In the genomic region with DNA sequence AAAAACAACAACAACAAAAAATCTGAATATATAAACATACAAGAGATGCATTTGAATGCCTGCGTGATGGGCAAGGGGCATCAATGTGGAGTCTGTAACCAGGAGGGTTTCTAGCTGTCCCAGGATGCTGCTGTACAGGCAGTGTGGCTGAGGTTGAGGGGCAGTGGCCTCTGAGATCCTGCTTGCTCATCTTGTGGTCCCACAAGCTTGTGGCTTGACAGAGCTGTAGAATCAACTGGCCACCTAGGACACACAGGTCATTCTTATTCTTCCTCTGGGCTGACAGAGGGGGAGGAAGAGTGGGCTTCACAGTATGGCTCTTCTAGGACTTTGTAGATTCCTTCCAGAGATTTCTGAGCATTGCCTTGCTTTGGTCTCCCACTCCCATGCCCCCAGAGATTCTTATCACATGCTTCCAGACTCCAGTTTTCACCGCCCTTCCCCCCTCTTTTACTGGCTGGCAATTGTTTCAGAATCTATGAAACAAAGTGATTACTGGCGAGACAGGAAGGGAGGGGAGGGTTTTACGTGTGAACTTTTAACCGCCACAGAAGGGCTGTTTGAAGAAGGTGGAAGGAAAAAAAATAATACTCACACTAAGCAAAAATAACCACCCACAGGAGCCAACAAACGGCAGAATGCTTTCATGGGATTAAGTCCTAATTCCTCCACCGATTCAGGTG, we compare ENCODE assay signal across 10 mouse cellular contexts.
DNase-seq lines count a peak whose midpoint lies in the region; ATAC-seq lines count a peak whose summit lies in the region.
"Had no signal": no experiment of that assay in that cellular context is flagged by ENCODE, and none has a peak within 500 bp of the region (broad histone marks: within the 10 kb centered on the region; RNA-seq: fewer than 3 reads in every experiment).

No protein-coding gene starts in this region.

- H3K27me3 ChIP-seq in kidney, embryonic 15.5 days = no peaks in the 10 kb centered on the region
- H3K27me3 ChIP-seq in intestine, embryonic 15.5 days (replicated peaks) = no peaks in the 10 kb centered on the region

- H3K36me3 ChIP-seq in kidney, embryonic 15.5 days = no peaks in the 10 kb centered on the region
- H3K36me3 ChIP-seq in intestine, embryonic 15.5 days = no peaks in the 10 kb centered on the region
- H3K36me3 ChIP-seq: hindbrain, embryonic 10.5 days had no signal

- H3K4me1 ChIP-seq in kidney, embryonic 15.5 days = peaks cover 10% of the 10 kb centered on the region; the same call in 1 of the 2 replicates
- no peaks in the 10 kb centered on the region for H3K4me1 ChIP-seq in intestine, embryonic 15.5 days (replicated peaks)

- ATAC-seq in kidney, embryonic 15.5 days (replicated peaks; ENCODE audit: low FRiP score) = no peak
- no peak for ATAC-seq in intestine, embryonic 15.5 days

- DNase-seq in kidney, adult 8-10 months = no peak
- DNase-seq in T-cell, adult 2 months (ENCODE audit: low spot score) = peak; percentile 65
- peak; percentile 55 to 64 for DNase-seq in natural killer cell, adult 2 months (ENCODE audit: low spot score in 2 of 2)
- no peak for DNase-seq in adrenal gland, postnatal 25 days
- DNase-seq in right cerebral cortex, adult 2 months (ENCODE audit: low spot score in 2 of 2) = no peak
- DNase-seq in layer of hippocampus, postnatal 25 days (ENCODE audit: extremely low spot score in 1 of 2, low spot score in 1 of 2) = no peak
- DNase-seq: cerebellum, postnatal 36 days had no signal

- 36% methylated on average over 7 of the region's 7 CpGs for WGBS in kidney, embryonic 15.5 days
- WGBS in intestine, embryonic 15.5 days = 37% methylated on average over 7 of the region's 7 CpGs

- H3K9ac ChIP-seq in kidney, embryonic 15.5 days = no peak overlapping the region
- no peak overlapping the region for H3K9ac ChIP-seq in intestine, embryonic 15.5 days

- H3K4me3 ChIP-seq in kidney, embryonic 15.5 days (replicated peaks) = no peak overlapping the region
- no peak overlapping the region for H3K4me3 ChIP-seq in intestine, embryonic 15.5 days (replicated peaks)
- H3K4me3 ChIP-seq: hindbrain, embryonic 10.5 days had no signal

- no peak overlapping the region for H3K4me2 ChIP-seq in kidney, embryonic 15.5 days
- no peak overlapping the region for H3K4me2 ChIP-seq in intestine, embryonic 15.5 days (replicated peaks)

- H3K9me3 ChIP-seq in kidney, embryonic 15.5 days (replicated peaks) = no peaks in the 10 kb centered on the region
- H3K9me3 ChIP-seq in intestine, embryonic 15.5 days = no peaks in the 10 kb centered on the region

- peak overlapping the region; percentile 37; the same call in 1 of the 2 replicates for H3K27ac ChIP-seq in kidney, embryonic 15.5 days
- H3K27ac ChIP-seq in intestine, embryonic 15.5 days = 0 out of 2 replicates have a peak overlapping the region, but pooled peaks have one; percentile 36
- H3K27ac ChIP-seq: hindbrain, embryonic 10.5 days had no signal

Comparison
In these comparisons a context has a peak if more than half of its experiments do, and no peak if none do; other contexts are left out.
1. DNase-seq: peak in T-cell, adult 2 months (single experiment) and natural killer cell, adult 2 months (2 of 2); none in kidney, adult 8-10 months (0 of 2), adrenal gland, postnatal 25 days (single experiment), right cerebral cortex, adult 2 months (0 of 2) and layer of hippocampus, postnatal 25 days (0 of 2).